Mouse (Mus musculus) gonadal fat pad, adult 2 months (tissue): ENCODE measurements around the gene Rbms3. TPM values are rescaled to one million over a fixed set of nuclear protein-coding genes. Genes with fewer than 3 reads are reported as not detected.

Source experiments
- DNase-seq: peaks from one replicate; pipeline ENCODE4 v3.0.0-alpha.2; 2012; ENCODE audit warnings: low read depth
- polyA plus RNA-seq: library from polyadenylated mRNA; depleted of rRNA; stranded (reverse); fragments of >200 nt; gene quantifications from 2 replicates; pipeline ENCODE4 v1.2.3, GENCODE M21; 2012

The Rbms3 gene
- polyA plus RNA-seq, 1 experiment: 21.4 TPM

DNA sequence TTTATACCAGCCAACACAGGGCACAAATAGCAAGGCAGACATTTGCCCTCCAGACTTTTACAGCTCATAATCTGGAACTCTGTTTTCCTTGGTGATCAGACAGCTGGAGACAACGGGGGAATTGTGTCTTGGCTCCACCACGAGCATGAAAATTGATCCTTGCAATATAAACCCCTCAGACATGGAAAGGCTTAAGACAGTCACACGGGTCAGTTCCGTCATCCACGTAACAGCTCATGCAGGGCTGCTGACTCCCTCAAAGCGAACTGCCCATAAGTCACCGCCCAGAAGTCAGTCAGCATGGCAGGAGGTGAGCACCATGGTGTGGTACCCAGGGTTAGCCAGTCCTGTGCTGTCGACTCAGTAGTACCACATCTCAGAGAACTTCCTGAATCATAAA, 794.8 kb downstream of the Rbms3 start:
- DNase-seq: no peak

- DNase-seq: no peak
Measured at GRCm38 (mm10) chr9:116833677-116834076, 796.0 kb downstream of the Rbms3 start.

DNA sequence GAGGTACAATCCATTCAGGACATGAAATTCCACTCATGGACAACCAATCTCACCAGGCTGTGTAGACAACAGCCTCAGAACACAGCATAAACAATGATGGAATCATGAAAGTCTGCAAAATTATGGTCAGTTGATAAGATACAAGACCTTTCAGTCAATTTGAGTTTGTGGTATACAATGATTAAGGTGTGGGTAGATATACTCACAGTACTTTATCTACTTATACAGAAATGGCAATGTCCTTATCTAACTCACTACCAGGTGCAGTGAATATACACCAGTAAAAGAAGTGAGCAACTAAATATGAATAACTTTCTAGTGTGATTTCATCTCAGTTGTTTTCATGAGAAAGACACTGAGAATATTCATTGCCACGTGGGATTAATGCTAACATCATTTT, 796.9 kb downstream of the Rbms3 start:
- DNase-seq: no peak

DNA sequence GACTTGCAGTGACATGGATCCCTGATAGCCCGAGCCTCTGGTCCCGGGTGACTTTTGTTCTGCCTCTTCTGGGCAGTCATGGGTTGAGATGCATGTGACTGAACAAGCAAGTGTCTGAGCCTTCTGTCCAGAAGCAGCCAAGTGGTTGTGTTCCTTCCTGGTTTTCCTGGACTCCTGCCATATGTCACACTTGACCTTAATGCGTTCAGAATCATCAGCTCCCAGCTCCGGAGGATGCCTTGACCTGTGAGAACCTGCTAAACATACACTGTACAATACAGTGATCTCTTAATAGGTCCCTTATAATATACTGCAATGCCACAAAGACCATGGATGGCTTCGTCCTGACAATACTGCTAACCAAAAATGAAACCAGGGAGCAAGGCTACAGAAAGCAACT, 798.3 kb downstream of the Rbms3 start:
- no peak for DNase-seq

DNA sequence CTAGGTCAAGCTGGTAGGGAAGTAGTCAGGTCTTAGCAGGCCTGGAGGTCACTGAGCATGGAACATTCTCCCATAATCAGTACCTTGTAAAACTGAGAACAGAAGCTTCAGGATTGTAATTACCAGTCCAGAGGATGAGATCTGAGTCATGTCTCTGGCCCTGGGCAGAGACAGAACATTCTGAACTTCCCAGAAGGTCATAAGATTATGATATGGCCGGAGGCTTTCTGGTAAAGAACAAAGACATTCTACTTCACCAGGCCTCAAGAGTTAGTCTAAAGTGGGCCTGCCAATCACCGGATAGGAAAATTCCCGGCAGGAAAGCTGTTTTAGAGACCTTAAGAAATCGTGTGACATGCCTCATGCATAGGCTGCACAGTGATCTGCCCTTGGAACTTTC, 799.8 kb downstream of the Rbms3 start:
- DNase-seq: no peak

- DNase-seq: no peak
Measured at GRCm38 (mm10) chr9:116821601-116822000, 808.1 kb downstream of the Rbms3 start.

- no peak for DNase-seq
Measured at GRCm38 (mm10) chr9:116817196-116817595, 812.5 kb downstream of the Rbms3 start.

DNA sequence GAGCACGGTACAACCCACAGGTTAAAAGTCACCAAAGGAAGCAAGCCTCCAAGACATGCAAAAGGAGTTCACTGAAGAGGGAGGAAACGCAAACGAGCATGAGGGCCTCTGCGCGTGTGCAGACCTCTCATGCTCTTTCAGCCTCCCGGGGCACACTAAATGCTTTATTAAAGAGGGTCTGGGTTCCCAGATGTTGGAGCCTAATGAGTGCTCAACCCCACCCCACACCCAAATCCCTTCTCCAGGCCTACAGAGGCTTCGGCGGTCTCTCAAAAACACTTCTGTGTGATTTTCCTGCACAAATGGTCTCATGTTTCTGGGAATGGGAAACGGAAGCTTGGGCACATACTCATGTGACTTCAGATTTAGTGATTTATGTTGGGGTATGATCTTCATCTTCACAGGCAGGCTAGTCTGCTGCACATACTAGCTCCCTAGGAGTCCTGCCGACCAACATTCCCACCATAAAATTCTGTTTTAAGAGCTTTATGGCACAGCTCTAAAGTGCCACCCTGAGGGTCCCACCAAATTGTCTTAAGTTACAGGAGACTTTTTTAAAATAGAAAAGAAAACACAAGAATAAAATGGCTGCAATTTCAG, 815.1 kb downstream of the Rbms3 start:
- DNase-seq: no peak

DNA sequence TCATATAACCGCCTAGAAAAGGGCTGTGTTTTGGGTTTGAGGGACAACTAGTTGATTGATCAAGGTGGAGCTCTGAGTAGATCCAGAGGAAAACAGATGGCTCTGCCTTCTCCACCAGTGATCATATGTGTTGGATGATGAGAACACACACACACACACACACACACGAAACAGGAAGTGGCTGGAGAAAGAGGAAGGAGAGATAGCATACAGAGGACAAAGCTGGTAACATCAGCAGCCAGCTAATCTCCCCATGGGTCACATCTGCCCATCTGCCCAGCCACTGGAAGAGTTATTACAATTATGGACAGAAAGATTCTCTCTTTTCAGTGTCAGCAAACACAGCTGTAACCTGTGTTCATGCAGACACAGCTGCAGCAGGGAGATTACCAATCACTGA, 816.3 kb downstream of the Rbms3 start:
- DNase-seq: no peak

GRCm38 (mm10) chr9:116809260-116809659, 820.5 kb downstream of the Rbms3 start:
- DNase-seq: no peak

- peak; percentile 94 for DNase-seq
Measured at GRCm38 (mm10) chr9:116808401-116808800, 821.3 kb downstream of the Rbms3 start.

GRCm38 (mm10) chr9:116807166-116808081, 822.3 kb downstream of the Rbms3 start:
- DNase-seq: peak; percentile 69

DNA sequence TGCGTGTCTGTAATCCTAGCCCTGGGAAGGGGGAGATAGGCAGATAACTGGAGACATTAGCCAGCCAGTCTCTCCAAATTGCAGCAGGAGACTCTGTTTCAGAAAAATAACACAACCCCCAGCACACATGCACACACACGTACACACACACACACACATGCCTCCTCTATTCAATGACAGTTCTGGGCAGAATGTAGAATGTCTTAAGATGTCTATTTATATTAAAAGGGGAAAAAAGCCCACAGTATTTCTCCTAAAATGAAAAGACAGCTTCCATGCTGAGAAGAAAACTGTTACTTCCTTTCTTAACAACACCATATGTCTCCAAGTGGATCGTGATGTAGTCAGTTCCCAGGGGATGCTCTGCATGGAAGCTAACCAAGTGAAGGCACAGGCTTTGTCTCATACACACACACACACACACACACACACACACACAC, 826.4 kb downstream of the Rbms3 start:
- no peak for DNase-seq

DNA sequence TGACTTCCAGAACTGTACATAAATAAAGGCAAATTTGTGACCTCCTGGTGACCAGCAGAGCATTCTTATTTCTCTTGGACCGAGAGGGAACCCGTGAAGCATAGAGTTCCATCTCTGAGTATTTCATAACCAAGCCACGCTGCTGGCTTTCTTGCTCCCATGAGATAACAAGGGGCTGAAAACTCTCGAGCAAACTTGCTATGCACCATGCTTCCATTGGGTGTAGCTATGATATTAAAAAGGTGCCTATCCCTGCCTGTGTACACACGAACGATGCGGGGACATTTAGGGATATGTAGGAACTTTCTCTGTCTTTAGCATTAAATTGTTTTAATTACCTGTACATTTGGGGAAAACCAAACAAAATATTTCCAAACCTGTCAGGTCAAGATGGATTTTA, 827.1 kb downstream of the Rbms3 start:
- DNase-seq: no peak

DNA sequence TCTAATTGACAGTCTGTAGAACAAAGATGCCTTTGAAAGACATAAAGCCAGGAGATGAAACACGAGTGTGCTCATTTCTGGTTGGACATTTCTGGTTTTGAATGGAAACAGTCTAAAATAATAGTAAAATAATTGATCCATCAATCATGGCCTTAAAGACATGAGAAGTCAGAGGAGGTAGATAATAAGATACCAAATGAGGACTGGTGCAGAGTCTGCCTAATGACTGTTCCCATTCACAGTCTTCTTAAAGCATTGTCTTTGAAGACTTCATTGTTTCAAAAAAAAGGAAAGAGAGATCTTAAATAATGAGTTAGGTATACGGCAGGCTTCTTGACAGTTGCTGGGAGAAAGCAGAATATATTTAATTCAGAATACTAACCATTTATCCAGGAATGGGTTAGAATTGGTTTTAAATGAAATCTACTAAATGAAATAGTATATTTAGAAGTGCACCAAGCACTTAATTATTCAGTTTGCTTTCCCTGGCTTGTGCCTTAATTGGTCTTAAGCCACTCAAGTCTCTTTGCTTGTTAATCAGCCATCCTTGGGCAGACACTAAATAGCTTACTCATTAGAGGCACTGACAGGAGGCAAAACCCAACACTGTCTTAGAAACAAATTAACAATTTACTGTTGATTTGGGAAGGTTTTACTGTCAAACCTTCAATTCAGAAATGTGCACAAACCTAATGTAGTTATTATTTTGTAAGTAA, 834.3 kb downstream of the Rbms3 start:
- DNase-seq: no peak

DNA sequence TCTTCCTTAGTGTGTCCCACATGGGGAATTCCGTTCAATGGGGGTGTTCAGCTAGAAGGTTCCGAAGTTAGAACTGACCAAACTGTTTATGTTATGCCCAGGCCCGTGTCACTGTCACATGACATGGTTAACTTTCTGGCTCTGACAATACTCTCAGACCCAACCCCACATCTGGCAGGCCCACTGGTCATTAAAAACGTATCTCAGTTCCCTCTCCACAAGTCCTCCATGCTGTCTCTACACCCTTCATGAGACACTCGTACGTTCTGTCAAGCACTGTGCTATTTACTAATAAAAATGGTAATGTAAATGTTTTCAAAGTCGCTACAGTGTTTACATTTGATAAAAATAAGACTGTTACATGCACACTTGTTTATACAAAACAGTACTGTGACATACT, 837.9 kb downstream of the Rbms3 start:
- no peak for DNase-seq

DNA sequence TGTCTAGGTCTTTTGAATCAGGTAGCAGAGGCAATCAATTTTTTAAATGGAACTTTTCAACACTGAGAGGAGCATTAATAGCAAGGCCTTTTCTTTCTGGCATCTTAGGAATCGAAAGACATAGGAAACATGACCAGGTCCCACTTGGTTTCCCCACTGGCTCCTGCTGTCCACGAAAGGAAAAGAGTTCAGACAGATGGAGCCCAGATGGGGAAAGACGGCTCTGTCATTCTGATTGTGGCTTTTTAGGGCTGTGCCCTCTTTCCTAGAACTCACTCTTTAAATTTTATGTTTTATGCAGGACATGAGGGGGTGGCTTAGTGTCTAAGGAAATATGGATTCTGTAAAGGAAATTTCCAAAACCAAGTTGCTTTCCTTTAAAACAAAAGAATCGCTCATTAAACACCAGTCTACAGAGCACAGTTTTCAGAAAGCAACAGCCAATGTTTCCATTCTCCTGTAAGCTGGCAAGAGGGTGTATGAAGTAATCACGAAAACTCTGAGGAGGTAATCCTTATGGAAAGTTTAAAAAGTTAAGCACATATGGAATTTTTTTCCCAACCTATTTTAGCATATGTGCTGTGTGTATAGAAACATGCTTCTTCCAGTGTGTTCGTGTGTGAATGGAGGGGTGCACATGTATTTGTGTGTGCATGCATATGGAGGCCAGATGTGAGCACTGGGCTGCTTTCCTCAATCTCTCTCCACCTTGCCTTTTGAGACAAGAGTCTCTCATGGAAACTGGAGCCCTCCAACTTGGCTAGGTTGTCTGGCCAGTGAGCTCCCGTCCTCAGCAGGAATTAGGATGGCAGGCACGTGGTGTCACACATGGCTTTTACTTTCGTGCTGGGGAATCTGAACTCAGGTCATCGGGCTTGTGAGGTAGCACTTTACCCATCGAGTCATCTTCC, 843.3 kb downstream of the Rbms3 start:
- DNase-seq: no peak

DNA sequence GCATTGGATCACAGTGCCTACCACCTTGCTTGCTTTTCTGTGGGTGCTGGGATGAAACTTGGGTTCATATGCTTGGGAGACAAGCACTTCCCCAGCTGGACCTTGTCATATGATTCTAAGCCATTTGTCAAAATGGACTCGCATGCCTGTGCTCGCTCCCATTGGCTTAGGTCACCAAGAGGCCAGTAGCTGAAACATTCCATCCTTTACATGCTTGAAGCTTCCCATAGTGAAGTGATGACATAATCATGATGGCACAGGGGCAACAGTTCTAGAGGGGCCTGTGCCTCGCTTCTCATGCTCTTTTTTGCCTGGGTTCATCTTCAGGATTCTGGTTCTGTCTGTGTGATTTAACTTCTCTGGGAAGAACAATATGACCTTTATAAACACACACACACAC, 857.9 kb downstream of the Rbms3 start:
- DNase-seq: no peak

GRCm38 (mm10) chr9:116769358-116770054, 860.2 kb downstream of the Rbms3 start:
- DNase-seq: no peak

DNA sequence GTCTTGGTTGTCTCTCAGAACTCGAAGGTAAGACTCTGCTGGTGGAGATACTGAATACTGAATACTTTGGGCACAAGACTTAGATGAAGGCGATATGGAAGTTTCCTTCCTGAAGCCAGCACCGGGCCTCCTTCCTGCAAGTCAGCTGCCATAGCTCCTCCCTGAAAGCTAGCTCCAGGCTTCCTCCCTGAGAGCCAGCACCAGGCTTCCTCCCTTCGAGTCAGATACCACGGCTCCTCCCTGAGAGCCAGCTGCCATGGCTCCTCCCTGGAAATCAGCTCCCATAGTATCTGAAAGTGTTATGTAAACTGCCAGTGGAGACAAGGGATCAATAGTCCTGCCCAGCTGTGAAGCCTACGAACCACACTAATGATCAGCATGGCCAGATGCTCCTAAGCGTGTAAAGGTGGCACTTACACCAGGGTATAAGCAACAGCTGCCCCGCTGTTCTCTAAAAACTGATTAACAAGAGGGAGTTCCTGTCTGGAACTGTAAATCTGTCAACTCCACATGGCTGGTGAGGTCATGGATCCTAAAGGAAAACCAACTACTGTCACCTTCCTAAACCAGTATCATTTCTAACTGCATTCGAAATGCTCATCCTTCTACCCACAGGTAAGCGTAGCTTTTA, 867.2 kb downstream of the Rbms3 start:
- no peak for DNase-seq
